In the genomic region with DNA sequence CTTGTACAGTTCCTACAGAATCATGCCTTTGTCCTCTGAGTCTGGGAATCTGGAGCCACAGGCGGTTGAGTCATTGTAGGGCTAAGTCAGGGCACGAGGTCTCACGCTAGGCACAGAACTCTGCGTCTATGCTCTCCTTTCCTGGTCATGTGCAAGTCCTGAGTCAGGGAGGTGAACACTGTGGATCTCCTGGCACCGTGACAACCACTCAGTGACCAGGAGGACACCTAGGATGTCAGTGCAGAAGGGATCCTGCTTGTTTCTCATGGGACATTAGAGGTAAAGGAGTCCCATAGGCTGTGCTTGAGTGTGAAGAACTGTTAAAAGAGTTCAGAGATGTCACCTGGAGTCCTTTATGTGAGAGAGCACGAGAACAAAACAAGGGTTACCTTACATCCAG, we compare ENCODE assay signal across 15 mouse cellular contexts. TPM values are rescaled to one million over a fixed set of nuclear protein-coding genes. Genes with fewer than 3 reads are reported as not detected.
"Had no signal": no experiment of that assay in that cellular context is flagged by ENCODE, and none has a peak within 500 bp of the region (broad histone marks: within the 10 kb centered on the region; RNA-seq: fewer than 3 reads in every experiment).

No protein-coding gene starts in this region.

- H3K27me3 ChIP-seq: megakaryocyte, embryonic 14.5 days; midbrain, embryonic 15.5 days; neural tube, embryonic 12.5 days had no signal

- H3K4me3 ChIP-seq: left cerebral cortex, adult 2 months; limb, embryonic 10.5 days; megakaryocyte, embryonic 14.5 days; midbrain, embryonic 15.5 days; neural tube, embryonic 12.5 days had no signal

- H3K9ac ChIP-seq: lung, embryonic 14.5 days; midbrain, embryonic 15.5 days; neural tube, embryonic 12.5 days had no signal

- ATAC-seq: intestine, postnatal 0 days; midbrain, embryonic 15.5 days had no signal

- H3K4me1 ChIP-seq: midbrain, embryonic 15.5 days; neural tube, embryonic 12.5 days had no signal

- H3K27ac ChIP-seq: left cerebral cortex, adult 2 months; macrophage; midbrain, embryonic 15.5 days; neural tube, embryonic 12.5 days had no signal

- DNase-seq: kidney, adult 8-10 months; kidney, postnatal 25 days; lung, embryonic 14.5 days; thymus, adult 18-20 months; thymus, postnatal 14 days had no signal

- H3K36me3 ChIP-seq: limb, embryonic 10.5 days; midbrain, embryonic 15.5 days; neural tube, embryonic 12.5 days had no signal

- H3K9me3 ChIP-seq: limb, embryonic 10.5 days; midbrain, embryonic 15.5 days; neural tube, embryonic 12.5 days had no signal

- H3K4me2 ChIP-seq: lung, embryonic 14.5 days; midbrain, embryonic 11.5 days; midbrain, embryonic 15.5 days; neural tube, embryonic 12.5 days had no signal

RNA-seq across cellular contexts. Expression of a gene that starts 26.8 kb away (rescaled TPM):
- total RNA-seq: monocyte, adult 5-6 weeks; neutrophil, adult 5-6 weeks had no signal
- polyA plus RNA-seq: intestine, postnatal 0 days; limb, embryonic 10.5 days; midbrain, embryonic 11.5 days; neural tube, embryonic 12.5 days had no signal
